Comparison of ENCODE assay signal across 30 mouse cellular contexts in the genomic region with DNA sequence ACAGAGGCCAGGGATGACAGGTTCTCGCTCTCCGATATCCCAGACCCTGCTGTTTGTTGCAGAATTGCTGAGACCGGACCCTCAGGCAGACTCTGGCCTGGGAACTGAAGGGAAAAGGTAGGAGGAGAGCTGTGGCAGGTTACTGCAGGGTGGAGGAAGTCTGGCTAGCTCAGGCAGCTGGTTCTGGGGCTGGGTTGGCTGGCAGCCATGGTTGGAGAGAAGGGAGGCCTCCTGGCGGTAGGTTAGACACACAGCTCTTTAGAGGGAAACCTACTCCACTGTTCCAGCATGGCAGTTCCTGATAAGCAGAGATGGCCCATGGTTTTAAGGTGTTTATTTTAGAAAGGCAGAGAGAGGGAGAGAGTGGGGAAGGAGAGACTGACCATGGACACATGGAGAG.
A peak's percentile ranks its signal among the peaks of the same experiment; 100 is the strongest.
DNase-seq lines count a peak whose midpoint lies in the region; ATAC-seq and TF ChIP-seq lines count a peak whose summit lies in the region.
"Had no signal": no experiment of that assay in that cellular context is flagged by ENCODE, and none has a peak within 500 bp of the region (broad histone marks: within the 10 kb centered on the region; RNA-seq: fewer than 3 reads in every experiment).

No protein-coding gene starts in this region.

- peak; percentile 2 for DNase-seq in left cerebral cortex, postnatal 4 days
- DNase-seq in left cerebral cortex, adult 8-10 months (ENCODE audit: low spot score in 2 of 2), result no peak
- DNase-seq in A20 (ENCODE audit: low read depth, low spot score), result peak; percentile 91
- peak; percentile 24 for DNase-seq in R1 (ENCODE audit: low read depth, low spot score)
- peak; percentile 5 for DNase-seq in skeletal muscle tissue, adult 2 months (ENCODE audit: low read depth, low spot score)
- no peak for DNase-seq in kidney, adult 2 months
- no peak for DNase-seq in lung, postnatal 14 days
- DNase-seq: cerebellum, adult 11 months; cerebellum, adult 9-10 months; embryo, embryonic 11 days; heart, postnatal 14 days; kidney, adult 11 months; kidney, postnatal 36 days; lung, postnatal 36 days; thymus, adult 2 months; thymus, postnatal 4 days had no signal

- no peak overlapping the region for H3K27ac ChIP-seq in kidney, adult 2 months (ENCODE audit: insufficient read depth, low read depth, low read length)
- H3K27ac ChIP-seq: embryonic facial prominence, embryonic 12.5 days; forebrain, embryonic 15.5 days; hindbrain, embryonic 10.5 days; hindbrain, embryonic 15.5 days; limb, embryonic 13.5 days; lung, embryonic 15.5 days; neural tube, embryonic 12.5 days; stomach, embryonic 15.5 days had no signal

- intact Hi-C loops in left cerebral cortex, postnatal 4 days (cut with DNase I), result no loop called here

- no peaks in the 10 kb centered on the region for H3K4me1 ChIP-seq in kidney, adult 2 months (ENCODE audit: control insufficient read depth, insufficient read depth, low read length)
- H3K4me1 ChIP-seq: embryonic facial prominence, embryonic 12.5 days; forebrain, embryonic 15.5 days; hindbrain, embryonic 10.5 days; hindbrain, embryonic 15.5 days; limb, embryonic 13.5 days; lung, embryonic 15.5 days; neural tube, embryonic 12.5 days; stomach, embryonic 15.5 days had no signal

- H3K36me3 ChIP-seq in kidney, adult 2 months (ENCODE audit: control insufficient read depth, insufficient read depth, low read length), result no peaks in the 10 kb centered on the region
- H3K36me3 ChIP-seq: embryonic facial prominence, embryonic 12.5 days; forebrain, embryonic 15.5 days; hindbrain, embryonic 10.5 days; hindbrain, embryonic 15.5 days; limb, embryonic 13.5 days; lung, embryonic 15.5 days; neural tube, embryonic 12.5 days; stomach, embryonic 15.5 days had no signal

- 92% methylated on average over 4 of the region's 4 CpGs for WGBS in kidney, adult 2 months

- no peaks in the 10 kb centered on the region; the same call in 1 of the 2 replicates for H3K27me3 ChIP-seq in kidney, adult 2 months (replicated peaks; ENCODE audit: control insufficient read depth, insufficient read depth, low read length)
- H3K27me3 ChIP-seq: CH12.LX; embryonic facial prominence, embryonic 12.5 days; forebrain, embryonic 15.5 days; hindbrain, embryonic 15.5 days; limb, embryonic 13.5 days; lung, embryonic 15.5 days; neural tube, embryonic 12.5 days; Patski; stomach, embryonic 15.5 days had no signal

- H3K4me3 ChIP-seq in kidney, adult 2 months (ENCODE audit: insufficient read depth, low read depth, low read length), result no peak overlapping the region
- H3K4me3 ChIP-seq: embryonic facial prominence, embryonic 12.5 days; forebrain, embryonic 15.5 days; hindbrain, embryonic 10.5 days; hindbrain, embryonic 15.5 days; limb, embryonic 13.5 days; lung, embryonic 15.5 days; myocyte; neural tube, embryonic 12.5 days; stomach, embryonic 15.5 days had no signal

- TF ChIP-seq POLR2A in kidney, adult 2 months (IDR thresholded peaks at IDR 0.05; ENCODE audit: low read depth, low read length), result no peak

- no peak for ATAC-seq in frontal cortex, adult (ENCODE audit: low TSS enrichment)
- ATAC-seq: forebrain, embryonic 15.5 days; inflammation-experienced regulatory T-cells, adult 6 months; midbrain, embryonic 16.5 days; Patski had no signal

- no peak for TF ChIP-seq CTCF in kidney, adult 2 months (conservative IDR thresholded peaks at IDR 0.05; ENCODE audit: insufficient read depth, insufficient read length, low read depth, low read length)

Comparison
In these comparisons a context has a peak if more than half of its experiments do, and no peak if none do; other contexts are left out.
1. DNase-seq: peak in left cerebral cortex, postnatal 4 days (single experiment), A20 (single experiment), R1 (single experiment) and skeletal muscle tissue, adult 2 months (single experiment); none in left cerebral cortex, adult 8-10 months (0 of 2), kidney, adult 2 months (single experiment) and lung, postnatal 14 days (single experiment).